Mouse (Mus musculus): Measurements from ENCODE around the gene Slc12a1.
A peak's percentile ranks its signal among the peaks of the same experiment; 100 is the strongest.

Slc12a1 gene

GRCm38 (mm10) chr2:125155504-125155903 lies 3.2 kb downstream of the Slc12a1 start:
- DNase-seq (ENCODE audit: low read depth, low spot score): no peak
- no peaks in the 10 kb centered on the region for H3K27me3 ChIP-seq (ENCODE audit: control insufficient read depth, insufficient read depth, low read length, poor library complexity, severe bottlenecking)
- H3K36me3 ChIP-seq (ENCODE audit: control insufficient read depth, insufficient read depth, low read length, poor library complexity, severe bottlenecking): no peaks in the 10 kb centered on the region

- no peak for DNase-seq (ENCODE audit: low read depth, low spot score)
- no peaks in the 10 kb centered on the region for H3K36me3 ChIP-seq (ENCODE audit: control insufficient read depth, insufficient read depth, low read length, poor library complexity, severe bottlenecking)
- H3K27me3 ChIP-seq (ENCODE audit: control insufficient read depth, insufficient read depth, low read length, poor library complexity, severe bottlenecking): no peaks in the 10 kb centered on the region
Observed at GRCm38 (mm10) chr2:125162012-125162470, 9.7 kb downstream of the Slc12a1 start.

- Histone ChIP-seq H3K27me3 (ENCODE audit: control insufficient read depth, insufficient read depth, low read length, poor library complexity, severe bottlenecking) (no peaks in the 10 kb centered on the region), H3K36me3 (ENCODE audit: control insufficient read depth, insufficient read depth, low read length, poor library complexity, severe bottlenecking) (no peaks in the 10 kb centered on the region)
- DNase-seq (ENCODE audit: low read depth, low spot score): no peak
Observed at GRCm38 (mm10) chr2:125178225-125178798, 26.0 kb downstream of the Slc12a1 start.

- H3K27me3 ChIP-seq (ENCODE audit: control insufficient read depth, insufficient read depth, low read length, poor library complexity, severe bottlenecking): no peaks in the 10 kb centered on the region
- no peak for DNase-seq (ENCODE audit: low read depth, low spot score)
- H3K36me3 ChIP-seq (ENCODE audit: control insufficient read depth, insufficient read depth, low read length, poor library complexity, severe bottlenecking): no peaks in the 10 kb centered on the region
Observed at GRCm38 (mm10) chr2:125187904-125188303, 35.6 kb downstream of the Slc12a1 start.

- Histone ChIP-seq H3K27me3 (ENCODE audit: control insufficient read depth, insufficient read depth, low read length, poor library complexity, severe bottlenecking) (no peaks in the 10 kb centered on the region), H3K36me3 (ENCODE audit: control insufficient read depth, insufficient read depth, low read length, poor library complexity, severe bottlenecking) (no peaks in the 10 kb centered on the region)
- peak; percentile 80 for DNase-seq (ENCODE audit: low read depth, low spot score)
Observed at GRCm38 (mm10) chr2:125189197-125189596, 36.9 kb downstream of the Slc12a1 start.

GRCm38 (mm10) chr2:125192905-125193304 lies 40.6 kb downstream of the Slc12a1 start:
- DNase-seq (ENCODE audit: low read depth, low spot score): no peak
- Histone ChIP-seq H3K27me3 (ENCODE audit: control insufficient read depth, insufficient read depth, low read length, poor library complexity, severe bottlenecking) (no peaks in the 10 kb centered on the region), H3K36me3 (ENCODE audit: control insufficient read depth, insufficient read depth, low read length, poor library complexity, severe bottlenecking) (no peaks in the 10 kb centered on the region)

GRCm38 (mm10) chr2:125196771-125197170 lies 44.5 kb downstream of the Slc12a1 start:
- no peaks in the 10 kb centered on the region for H3K36me3 ChIP-seq (ENCODE audit: control insufficient read depth, insufficient read depth, low read length, poor library complexity, severe bottlenecking)
- DNase-seq (ENCODE audit: low read depth, low spot score): no peak
- H3K27me3 ChIP-seq (ENCODE audit: control insufficient read depth, insufficient read depth, low read length, poor library complexity, severe bottlenecking): no peaks in the 10 kb centered on the region

- Histone ChIP-seq H3K36me3 (ENCODE audit: control insufficient read depth, insufficient read depth, low read length, poor library complexity, severe bottlenecking) (no peaks in the 10 kb centered on the region), H3K27me3 (ENCODE audit: control insufficient read depth, insufficient read depth, low read length, poor library complexity, severe bottlenecking) (no peaks in the 10 kb centered on the region)
- DNase-seq (ENCODE audit: low read depth, low spot score): no peak
Observed at GRCm38 (mm10) chr2:125208894-125209596, 56.7 kb downstream of the Slc12a1 start.

GRCm38 (mm10) chr2:125211831-125212510 lies 59.7 kb downstream of the Slc12a1 start:
- Histone ChIP-seq H3K36me3 (ENCODE audit: control insufficient read depth, insufficient read depth, low read length, poor library complexity, severe bottlenecking) (no peaks in the 10 kb centered on the region), H3K27me3 (ENCODE audit: control insufficient read depth, insufficient read depth, low read length, poor library complexity, severe bottlenecking) (no peaks in the 10 kb centered on the region)
- no peak for DNase-seq (ENCODE audit: low read depth, low spot score)

GRCm38 (mm10) chr2:125214592-125214991 lies 62.3 kb downstream of the Slc12a1 start:
- Histone ChIP-seq H3K36me3 (ENCODE audit: control insufficient read depth, insufficient read depth, low read length, poor library complexity, severe bottlenecking) (no peaks in the 10 kb centered on the region), H3K27me3 (ENCODE audit: control insufficient read depth, insufficient read depth, low read length, poor library complexity, severe bottlenecking) (no peaks in the 10 kb centered on the region)
- DNase-seq (ENCODE audit: low read depth, low spot score): peak; percentile 75

GRCm38 (mm10) chr2:125217286-125217685 lies 65.0 kb downstream of the Slc12a1 start:
- Histone ChIP-seq H3K27me3 (ENCODE audit: control insufficient read depth, insufficient read depth, low read length, poor library complexity, severe bottlenecking) (no peaks in the 10 kb centered on the region), H3K36me3 (ENCODE audit: control insufficient read depth, insufficient read depth, low read length, poor library complexity, severe bottlenecking) (no peaks in the 10 kb centered on the region)
- no peak for DNase-seq (ENCODE audit: low read depth, low spot score)

GRCm38 (mm10) chr2:125218566-125218965 lies 66.3 kb downstream of the Slc12a1 start:
- no peak for DNase-seq (ENCODE audit: low read depth, low spot score)
- Histone ChIP-seq H3K36me3 (ENCODE audit: control insufficient read depth, insufficient read depth, low read length, poor library complexity, severe bottlenecking) (no peaks in the 10 kb centered on the region), H3K27me3 (ENCODE audit: control insufficient read depth, insufficient read depth, low read length, poor library complexity, severe bottlenecking) (no peaks in the 10 kb centered on the region)

GRCm38 (mm10) chr2:125219268-125219667 lies 67.0 kb downstream of the Slc12a1 start:
- Histone ChIP-seq H3K36me3 (ENCODE audit: control insufficient read depth, insufficient read depth, low read length, poor library complexity, severe bottlenecking) (no peaks in the 10 kb centered on the region), H3K27me3 (ENCODE audit: control insufficient read depth, insufficient read depth, low read length, poor library complexity, severe bottlenecking) (no peaks in the 10 kb centered on the region)
- no peak for DNase-seq (ENCODE audit: low read depth, low spot score)

GRCm38 (mm10) chr2:125221673-125222072 lies 69.4 kb downstream of the Slc12a1 start:
- H3K27me3 ChIP-seq (ENCODE audit: control insufficient read depth, insufficient read depth, low read length, poor library complexity, severe bottlenecking): no peaks in the 10 kb centered on the region
- no peak for DNase-seq (ENCODE audit: low read depth, low spot score)
- no peaks in the 10 kb centered on the region for H3K36me3 ChIP-seq (ENCODE audit: control insufficient read depth, insufficient read depth, low read length, poor library complexity, severe bottlenecking)

Data from splenic B cell, adult 2 months (primary cell).